Mouse (Mus musculus): ENCODE results near the gene Abraxas1. TPM values are rescaled to one million over a fixed set of nuclear protein-coding genes. Genes with fewer than 3 reads are reported as not detected.

Gene Abraxas1
- 11.8 and 13.4 TPM in 2 replicates for polyA plus RNA-seq (2014; fragmentation: Nextera tagmentation; extraction: Ambion mirVana)

- Histone ChIP-seq H3K9ac (ENCODE audit: low read length) (peak within 1 kb of the TSS; percentile 95), H3K27ac (ENCODE audit: low read depth, low read length) (peak within 1 kb of the TSS; percentile 82), H3K36me3 (ENCODE audit: control insufficient read depth, insufficient read depth, low read length) (peaks cover 2% of the 10 kb centered on the region; the same call in 1 of the 2 replicates), H3K4me2 (ENCODE audit: low read length) (peak within 1 kb of the TSS; percentile 86), H3K27me3 (replicated peaks; ENCODE audit: control insufficient read depth, insufficient read depth, low read length) (0 out of 2 replicates have a peak, but pooled peaks cover 3% of the 10 kb centered on the region), H3K9me3 (replicated peaks; ENCODE audit: control insufficient read depth, low read length) (no peaks in the 10 kb centered on the region), H3K4me1 (ENCODE audit: control insufficient read depth, insufficient read depth, low read length) (no peaks in the 10 kb centered on the region), H3K4me3 (ENCODE audit: low read depth, low read length) (peak within 1 kb of the TSS; percentile 80)
- ATAC-seq: peak; percentile 98
- peak; percentile 91 for DNase-seq (ENCODE audit: low spot score)
- WGBS: under 1% methylated on average over 63 of the region's 63 CpGs
Observed at GRCm38 (mm10) chr5:100820483-100821184, at the start of gene Abraxas1. Gene Abraxas1, minus strand, starts transcription at chr5:100820965.

GRCm38 (mm10) chr5:100869197-100869895, 48.6 kb upstream of the Abraxas1 start:
- H3K4me3 ChIP-seq (ENCODE audit: low read depth, low read length): no peak overlapping the region
- H3K27ac ChIP-seq (ENCODE audit: low read depth, low read length): no peak overlapping the region
- H3K9me3 ChIP-seq (replicated peaks; ENCODE audit: control insufficient read depth, low read length): no peaks in the 10 kb centered on the region
- H3K9ac ChIP-seq (ENCODE audit: low read length): no peak overlapping the region
- ATAC-seq (no peak), DNase-seq (ENCODE audit: low spot score) (no peak)
- H3K27me3 ChIP-seq (replicated peaks; ENCODE audit: control insufficient read depth, insufficient read depth, low read length): no peaks in the 10 kb centered on the region
- no peaks in the 10 kb centered on the region for H3K4me1 ChIP-seq (ENCODE audit: control insufficient read depth, insufficient read depth, low read length)
- no peaks in the 10 kb centered on the region for H3K36me3 ChIP-seq (ENCODE audit: control insufficient read depth, insufficient read depth, low read length)
- 76% methylated on average over 4 of the region's 4 CpGs for WGBS
- H3K4me2 ChIP-seq (ENCODE audit: low read length): no peak overlapping the region

GRCm38 (mm10) chr5:100866183-100866582, 45.4 kb upstream of the Abraxas1 start:
- Histone ChIP-seq H3K27me3 (replicated peaks; ENCODE audit: control insufficient read depth, insufficient read depth, low read length) (no peaks in the 10 kb centered on the region), H3K4me3 (ENCODE audit: low read depth, low read length) (no peak overlapping the region), H3K27ac (ENCODE audit: low read depth, low read length) (no peak overlapping the region), H3K4me2 (ENCODE audit: low read length) (no peak overlapping the region), H3K9me3 (replicated peaks; ENCODE audit: control insufficient read depth, low read length) (no peaks in the 10 kb centered on the region), H3K4me1 (ENCODE audit: control insufficient read depth, insufficient read depth, low read length) (no peaks in the 10 kb centered on the region), H3K9ac (ENCODE audit: low read length) (no peak overlapping the region), H3K36me3 (ENCODE audit: control insufficient read depth, insufficient read depth, low read length) (no peaks in the 10 kb centered on the region)
- ATAC-seq: peak; percentile 52; the same call in 1 of the 2 replicates
- DNase-seq (ENCODE audit: low spot score): peak; percentile 87
- whole genome bisulfite sequencing: 43% methylated on average over 2 of the region's 2 CpGs

GRCm38 (mm10) chr5:100864438-100864837, 43.7 kb upstream of the Abraxas1 start:
- Histone ChIP-seq H3K4me3 (ENCODE audit: low read depth, low read length) (no peak overlapping the region), H3K4me2 (ENCODE audit: low read length) (no peak overlapping the region), H3K27ac (ENCODE audit: low read depth, low read length) (no peak overlapping the region), H3K9ac (ENCODE audit: low read length) (no peak overlapping the region), H3K36me3 (ENCODE audit: control insufficient read depth, insufficient read depth, low read length) (no peaks in the 10 kb centered on the region), H3K4me1 (ENCODE audit: control insufficient read depth, insufficient read depth, low read length) (no peaks in the 10 kb centered on the region), H3K27me3 (replicated peaks; ENCODE audit: control insufficient read depth, insufficient read depth, low read length) (no peaks in the 10 kb centered on the region), H3K9me3 (replicated peaks; ENCODE audit: control insufficient read depth, low read length) (no peaks in the 10 kb centered on the region)
- WGBS: 82% methylated on average over 6 of the region's 6 CpGs
- ATAC-seq (no peak), DNase-seq (ENCODE audit: low spot score) (no peak)

GRCm38 (mm10) chr5:100863091-100863490, 42.3 kb upstream of the Abraxas1 start:
- Histone ChIP-seq H3K27me3 (replicated peaks; ENCODE audit: control insufficient read depth, insufficient read depth, low read length) (no peaks in the 10 kb centered on the region), H3K36me3 (ENCODE audit: control insufficient read depth, insufficient read depth, low read length) (no peaks in the 10 kb centered on the region), H3K4me3 (ENCODE audit: low read depth, low read length) (no peak overlapping the region), H3K27ac (ENCODE audit: low read depth, low read length) (no peak overlapping the region), H3K9me3 (replicated peaks; ENCODE audit: control insufficient read depth, low read length) (no peaks in the 10 kb centered on the region), H3K4me1 (ENCODE audit: control insufficient read depth, insufficient read depth, low read length) (no peaks in the 10 kb centered on the region), H3K9ac (ENCODE audit: low read length) (no peak overlapping the region), H3K4me2 (ENCODE audit: low read length) (no peak overlapping the region)
- DNase-seq (ENCODE audit: low spot score) (no peak), ATAC-seq (no peak)
- 47% methylated on average over 2 of the region's 2 CpGs for WGBS

GRCm38 (mm10) chr5:100861811-100862210, 41.0 kb upstream of the Abraxas1 start:
- Histone ChIP-seq H3K4me1 (ENCODE audit: control insufficient read depth, insufficient read depth, low read length) (no peaks in the 10 kb centered on the region), H3K9ac (ENCODE audit: low read length) (no peak overlapping the region), H3K27me3 (replicated peaks; ENCODE audit: control insufficient read depth, insufficient read depth, low read length) (no peaks in the 10 kb centered on the region), H3K27ac (ENCODE audit: low read depth, low read length) (no peak overlapping the region), H3K9me3 (replicated peaks; ENCODE audit: control insufficient read depth, low read length) (no peaks in the 10 kb centered on the region), H3K4me3 (ENCODE audit: low read depth, low read length) (no peak overlapping the region), H3K4me2 (ENCODE audit: low read length) (no peak overlapping the region), H3K36me3 (ENCODE audit: control insufficient read depth, insufficient read depth, low read length) (no peaks in the 10 kb centered on the region)
- ATAC-seq (no peak), DNase-seq (ENCODE audit: low spot score) (no peak)
- 87% methylated on average over 7 of the region's 7 CpGs for WGBS

GRCm38 (mm10) chr5:100861140-100861539, 40.4 kb upstream of the Abraxas1 start:
- no peaks in the 10 kb centered on the region for H3K36me3 ChIP-seq (ENCODE audit: control insufficient read depth, insufficient read depth, low read length)
- no peaks in the 10 kb centered on the region for H3K4me1 ChIP-seq (ENCODE audit: control insufficient read depth, insufficient read depth, low read length)
- WGBS: 72% methylated on average over 4 of the region's 4 CpGs
- DNase-seq (ENCODE audit: low spot score) (no peak), ATAC-seq (no peak)
- H3K4me2 ChIP-seq (ENCODE audit: low read length): no peak overlapping the region
- H3K9ac ChIP-seq (ENCODE audit: low read length): no peak overlapping the region
- no peaks in the 10 kb centered on the region for H3K9me3 ChIP-seq (replicated peaks; ENCODE audit: control insufficient read depth, low read length)
- no peak overlapping the region for H3K4me3 ChIP-seq (ENCODE audit: low read depth, low read length)
- H3K27ac ChIP-seq (ENCODE audit: low read depth, low read length): no peak overlapping the region
- H3K27me3 ChIP-seq (replicated peaks; ENCODE audit: control insufficient read depth, insufficient read depth, low read length): no peaks in the 10 kb centered on the region

GRCm38 (mm10) chr5:100860417-100861053, 39.8 kb upstream of the Abraxas1 start:
- H3K4me1 ChIP-seq (ENCODE audit: control insufficient read depth, insufficient read depth, low read length): no peaks in the 10 kb centered on the region
- H3K36me3 ChIP-seq (ENCODE audit: control insufficient read depth, insufficient read depth, low read length): no peaks in the 10 kb centered on the region
- no peaks in the 10 kb centered on the region for H3K27me3 ChIP-seq (replicated peaks; ENCODE audit: control insufficient read depth, insufficient read depth, low read length)
- DNase-seq (ENCODE audit: low spot score) (no peak), ATAC-seq (no peak)
- no peak overlapping the region for H3K4me3 ChIP-seq (ENCODE audit: low read depth, low read length)
- H3K9ac ChIP-seq (ENCODE audit: low read length): no peak overlapping the region
- 83% methylated on average over 12 of the region's 12 CpGs for WGBS
- no peak overlapping the region for H3K4me2 ChIP-seq (ENCODE audit: low read length)
- H3K27ac ChIP-seq (ENCODE audit: low read depth, low read length): no peak overlapping the region
- no peaks in the 10 kb centered on the region for H3K9me3 ChIP-seq (replicated peaks; ENCODE audit: control insufficient read depth, low read length)

Measured in forebrain, embryonic 14.5 days (tissue).